Mouse (Mus musculus): ENCODE measurements around the gene Zfp654. TPM values are rescaled to one million over a fixed set of nuclear protein-coding genes. Genes with fewer than 3 reads are reported as not detected.

Gene Zfp654
- polyA plus RNA-seq, 1 experiment from 2014 or later = 2.6 TPM

- ATAC-seq (ENCODE audit: low read depth) = no peak
- WGBS (ENCODE audit: insufficient replicate concordance) = 28% methylated on average over 5 of the region's 5 CpGs
- H3K9me3 ChIP-seq (replicated peaks; ENCODE audit: control insufficient read depth, low read length) = no peaks in the 10 kb centered on the region
- H3K9ac ChIP-seq (ENCODE audit: low read depth, low read length) = no peak overlapping the region
- H3K4me3 ChIP-seq (ENCODE audit: low read depth, low read length) = no peak overlapping the region
- H3K4me1 ChIP-seq (ENCODE audit: control insufficient read depth, low read depth, low read length) = no peaks in the 10 kb centered on the region; the same call in 1 of the 2 replicates
- no peaks in the 10 kb centered on the region for H3K27me3 ChIP-seq (ENCODE audit: control insufficient read depth, insufficient read depth, low read depth, low read length)
- H3K4me2 ChIP-seq (ENCODE audit: low read depth, low read length) = no peak overlapping the region
- no peak overlapping the region for H3K27ac ChIP-seq (ENCODE audit: low read length)
- H3K36me3 ChIP-seq (ENCODE audit: control insufficient read depth, insufficient read depth) = no peaks in the 10 kb centered on the region
Observed at GRCm38 (mm10) chr16:64879735-64880134, 28.3 kb upstream of the Zfp654 start.

DNA sequence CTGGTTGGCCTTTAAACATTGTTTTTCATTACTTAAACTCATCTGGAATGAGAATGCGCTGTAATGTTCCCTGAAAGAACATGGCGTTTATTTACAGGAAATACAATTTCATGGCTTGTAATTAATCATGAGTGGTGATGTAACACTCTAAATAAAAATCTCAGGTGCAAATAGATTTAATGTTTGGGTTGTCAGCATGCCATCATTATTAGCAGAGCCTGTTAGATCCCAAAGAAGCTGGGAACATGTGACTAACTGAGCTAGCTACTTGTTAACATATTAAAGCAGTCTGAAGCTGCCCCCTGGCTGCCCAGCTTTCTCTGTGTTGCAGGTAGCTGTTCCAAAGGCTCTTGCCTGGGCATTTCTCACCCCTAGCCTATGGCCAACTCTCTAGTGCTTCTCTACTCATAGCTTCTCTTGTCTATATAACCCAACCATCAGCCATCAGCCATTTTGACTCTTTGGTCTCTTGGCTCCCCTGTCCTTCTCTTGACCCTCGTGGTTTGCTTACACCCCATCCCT is 27.2 kb upstream of the Zfp654 start:
- peaks cover 3% of the 10 kb centered on the region for H3K4me1 ChIP-seq (ENCODE audit: control insufficient read depth, low read depth, low read length)
- no peak overlapping the region for H3K9ac ChIP-seq (ENCODE audit: low read depth, low read length)
- no peaks in the 10 kb centered on the region for H3K36me3 ChIP-seq (ENCODE audit: control insufficient read depth, insufficient read depth)
- H3K27me3 ChIP-seq (ENCODE audit: control insufficient read depth, insufficient read depth, low read depth, low read length) = no peaks in the 10 kb centered on the region
- no peak overlapping the region for H3K4me3 ChIP-seq (ENCODE audit: low read depth, low read length)
- no peak overlapping the region for H3K4me2 ChIP-seq (ENCODE audit: low read depth, low read length)
- no peaks in the 10 kb centered on the region for H3K9me3 ChIP-seq (replicated peaks; ENCODE audit: control insufficient read depth, low read length)
- 73% methylated on average over 3 of the region's 3 CpGs for WGBS (ENCODE audit: insufficient replicate concordance)
- ATAC-seq (ENCODE audit: low read depth) = no peak
- no peak overlapping the region for H3K27ac ChIP-seq (ENCODE audit: low read length)

DNA sequence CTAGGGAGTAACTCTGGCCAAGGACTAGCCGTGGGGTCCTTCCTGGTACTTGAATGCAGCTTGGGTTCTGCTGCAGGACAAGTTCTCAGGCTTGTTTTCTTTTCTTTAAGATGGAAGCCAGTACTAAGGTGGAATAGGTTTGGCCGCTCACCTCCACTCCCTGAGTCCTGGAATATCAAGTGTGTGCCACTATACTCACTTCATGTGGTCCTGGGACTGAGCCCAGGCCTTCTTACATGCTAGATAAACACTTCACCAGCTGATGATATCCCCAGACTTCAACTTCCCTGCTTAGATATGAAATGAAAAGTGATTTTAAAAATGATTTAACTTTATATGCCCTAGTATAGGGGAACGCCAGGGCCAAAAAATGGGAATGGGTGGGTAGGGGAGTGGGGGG is 25.9 kb upstream of the Zfp654 start:
- H3K4me1 ChIP-seq (ENCODE audit: control insufficient read depth, low read depth, low read length) = peaks cover 4% of the 10 kb centered on the region
- WGBS (ENCODE audit: insufficient replicate concordance) = 66% methylated on average over 3 of the region's 3 CpGs
- ATAC-seq (ENCODE audit: low read depth) = no peak
- no peaks in the 10 kb centered on the region for H3K9me3 ChIP-seq (replicated peaks; ENCODE audit: control insufficient read depth, low read length)
- no peak overlapping the region for H3K9ac ChIP-seq (ENCODE audit: low read depth, low read length)
- no peak overlapping the region for H3K4me3 ChIP-seq (ENCODE audit: low read depth, low read length)
- no peak overlapping the region for H3K4me2 ChIP-seq (ENCODE audit: low read depth, low read length)
- no peaks in the 10 kb centered on the region for H3K36me3 ChIP-seq (ENCODE audit: control insufficient read depth, insufficient read depth)
- H3K27ac ChIP-seq (ENCODE audit: low read length) = no peak overlapping the region
- H3K27me3 ChIP-seq (ENCODE audit: control insufficient read depth, insufficient read depth, low read depth, low read length) = no peaks in the 10 kb centered on the region

DNA sequence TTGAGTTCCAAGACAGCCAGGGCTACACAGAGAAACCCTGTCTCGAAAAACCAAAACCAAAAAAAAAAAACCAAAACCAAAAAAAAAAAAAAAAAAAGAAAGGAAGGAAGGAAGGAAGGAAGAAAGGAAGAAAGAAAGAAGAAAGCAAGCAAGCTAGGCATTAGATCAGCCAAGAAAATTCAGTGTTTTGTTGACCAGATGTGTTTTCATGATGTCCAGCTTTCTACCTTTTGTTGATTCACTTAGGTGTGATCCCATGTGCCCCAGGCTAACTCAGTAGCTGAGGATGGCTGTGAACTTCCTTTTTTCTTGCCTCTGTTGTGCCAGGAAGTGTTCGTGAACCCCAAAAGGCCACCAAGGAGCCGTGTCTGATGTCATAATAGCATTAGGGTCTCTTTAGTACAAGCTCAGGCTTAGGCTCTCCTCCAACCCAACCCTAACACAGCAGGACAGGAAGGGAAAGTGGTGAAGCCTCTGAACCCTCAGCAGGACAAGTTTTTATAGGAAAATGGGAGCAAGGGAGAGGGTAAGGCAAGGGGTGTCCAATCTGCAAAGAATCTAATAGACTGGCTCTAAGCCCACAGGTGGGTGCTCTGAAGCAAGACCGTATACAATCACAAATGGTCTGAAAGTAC is 25.3 kb upstream of the Zfp654 start:
- H3K27me3 ChIP-seq (ENCODE audit: control insufficient read depth, insufficient read depth, low read depth, low read length) = no peaks in the 10 kb centered on the region
- H3K9me3 ChIP-seq (replicated peaks; ENCODE audit: control insufficient read depth, low read length) = no peaks in the 10 kb centered on the region
- no peaks in the 10 kb centered on the region for H3K36me3 ChIP-seq (ENCODE audit: control insufficient read depth, insufficient read depth)
- H3K27ac ChIP-seq (ENCODE audit: low read length) = no peak overlapping the region
- H3K4me2 ChIP-seq (ENCODE audit: low read depth, low read length) = no peak overlapping the region
- no peak overlapping the region for H3K9ac ChIP-seq (ENCODE audit: low read depth, low read length)
- 48% methylated on average over 4 of the region's 4 CpGs for WGBS (ENCODE audit: insufficient replicate concordance)
- peaks cover 6% of the 10 kb centered on the region for H3K4me1 ChIP-seq (ENCODE audit: control insufficient read depth, low read depth, low read length)
- H3K4me3 ChIP-seq (ENCODE audit: low read depth, low read length) = no peak overlapping the region
- no peak for ATAC-seq (ENCODE audit: low read depth)

- no peak overlapping the region for H3K27ac ChIP-seq (ENCODE audit: low read length)
- no peak overlapping the region for H3K9ac ChIP-seq (ENCODE audit: low read depth, low read length)
- 67% methylated on average over 1 of the region's 1 CpGs for WGBS (ENCODE audit: insufficient replicate concordance)
- ATAC-seq (ENCODE audit: low read depth) = no peak
- H3K4me2 ChIP-seq (ENCODE audit: low read depth, low read length) = no peak overlapping the region
- no peaks in the 10 kb centered on the region for H3K36me3 ChIP-seq (ENCODE audit: control insufficient read depth, insufficient read depth)
- no peaks in the 10 kb centered on the region for H3K27me3 ChIP-seq (ENCODE audit: control insufficient read depth, insufficient read depth, low read depth, low read length)
- H3K4me3 ChIP-seq (ENCODE audit: low read depth, low read length) = no peak overlapping the region
- H3K4me1 ChIP-seq (ENCODE audit: control insufficient read depth, low read depth, low read length) = peaks cover 6% of the 10 kb centered on the region
- no peaks in the 10 kb centered on the region for H3K9me3 ChIP-seq (replicated peaks; ENCODE audit: control insufficient read depth, low read length)
Observed at GRCm38 (mm10) chr16:64875822-64876221, 24.4 kb upstream of the Zfp654 start.

DNA sequence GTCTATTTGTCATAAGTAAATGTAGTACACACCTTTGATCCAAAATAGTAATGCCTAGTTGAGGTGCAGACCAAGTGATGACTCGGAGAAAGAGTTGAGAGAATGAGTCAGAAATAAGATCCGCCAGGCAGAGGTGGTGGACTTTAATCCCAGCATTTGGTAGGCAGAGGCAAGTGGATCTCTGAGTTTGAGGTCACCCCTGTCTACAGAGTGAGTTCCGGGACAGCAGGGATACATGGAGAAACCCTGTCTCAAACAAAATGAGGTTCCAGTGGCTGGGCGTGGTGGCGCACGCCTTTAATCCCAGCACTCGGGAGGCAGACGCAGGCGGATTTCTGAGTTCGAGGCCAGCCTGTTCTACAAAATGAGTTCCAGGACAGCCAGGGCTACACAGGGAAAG is 23.9 kb upstream of the Zfp654 start:
- no peak overlapping the region for H3K27ac ChIP-seq (ENCODE audit: low read length)
- no peak for ATAC-seq (ENCODE audit: low read depth)
- no peak overlapping the region for H3K4me3 ChIP-seq (ENCODE audit: low read depth, low read length)
- H3K36me3 ChIP-seq (ENCODE audit: control insufficient read depth, insufficient read depth) = no peaks in the 10 kb centered on the region
- no peak overlapping the region for H3K9ac ChIP-seq (ENCODE audit: low read depth, low read length)
- H3K4me1 ChIP-seq (ENCODE audit: control insufficient read depth, low read depth, low read length) = peaks cover 6% of the 10 kb centered on the region
- H3K9me3 ChIP-seq (replicated peaks; ENCODE audit: control insufficient read depth, low read length) = no peaks in the 10 kb centered on the region
- 82% methylated on average over 10 of the region's 10 CpGs for WGBS (ENCODE audit: insufficient replicate concordance)
- no peaks in the 10 kb centered on the region for H3K27me3 ChIP-seq (ENCODE audit: control insufficient read depth, insufficient read depth, low read depth, low read length)
- no peak overlapping the region for H3K4me2 ChIP-seq (ENCODE audit: low read depth, low read length)

DNA sequence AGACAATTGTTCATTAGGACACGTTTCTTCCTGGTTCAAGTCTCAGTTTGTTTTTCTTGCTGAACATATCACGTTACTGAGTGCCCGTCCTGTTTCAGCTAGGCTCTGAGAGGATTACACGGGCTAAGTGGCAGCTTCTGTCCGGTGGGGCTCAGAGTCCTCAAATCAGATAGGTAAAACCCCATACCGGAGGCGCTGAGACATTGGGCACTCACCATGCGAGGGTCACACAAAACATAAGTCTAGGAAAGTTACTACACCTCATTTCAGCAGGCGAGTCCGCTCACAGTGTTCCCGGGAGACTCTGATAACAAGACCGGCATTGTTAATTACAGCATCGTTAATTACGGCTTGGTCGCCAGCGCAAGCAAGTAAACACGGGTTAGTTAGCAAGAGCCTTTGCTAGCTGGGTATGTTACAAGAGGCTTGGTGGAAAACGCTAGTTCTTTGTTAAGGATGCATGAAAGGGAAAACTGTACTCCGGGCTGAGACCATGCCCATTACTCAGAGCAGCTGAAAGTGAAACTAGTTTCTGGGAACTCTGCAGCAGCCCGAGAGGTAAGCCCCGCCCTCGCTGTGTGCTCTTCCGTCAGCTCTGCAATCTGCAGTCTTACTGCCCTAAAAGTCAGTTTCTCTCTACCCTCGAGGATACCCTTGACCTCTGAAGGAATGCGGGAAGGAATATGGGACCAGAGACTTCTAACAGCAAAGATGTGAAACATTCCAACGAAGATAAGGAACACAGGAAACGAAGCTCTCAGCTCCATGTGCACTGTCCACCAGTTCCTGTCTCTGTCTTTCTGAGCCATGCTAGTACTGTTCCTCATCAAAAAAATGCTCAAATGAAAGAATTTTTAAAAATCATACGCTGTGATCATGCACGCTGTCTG is 22.2 kb upstream of the Zfp654 start:
- Histone ChIP-seq H3K9me3 (replicated peaks; ENCODE audit: control insufficient read depth, low read length) (no peaks in the 10 kb centered on the region), H3K27ac (ENCODE audit: low read length) (peak overlapping the region; percentile 94), H3K36me3 (ENCODE audit: control insufficient read depth, insufficient read depth) (no peaks in the 10 kb centered on the region), H3K4me3 (ENCODE audit: low read depth, low read length) (peak overlapping the region; percentile 90), H3K9ac (ENCODE audit: low read depth, low read length) (peak overlapping the region; percentile 85), H3K27me3 (ENCODE audit: control insufficient read depth, insufficient read depth, low read depth, low read length) (no peaks in the 10 kb centered on the region), H3K4me1 (ENCODE audit: control insufficient read depth, low read depth, low read length) (peaks cover 6% of the 10 kb centered on the region), H3K4me2 (ENCODE audit: low read depth, low read length) (peak overlapping the region; percentile 67)
- peak; percentile 96 for ATAC-seq (ENCODE audit: low read depth)
- WGBS (ENCODE audit: insufficient replicate concordance) = under 1% methylated on average over 29 of the region's 29 CpGs

DNA sequence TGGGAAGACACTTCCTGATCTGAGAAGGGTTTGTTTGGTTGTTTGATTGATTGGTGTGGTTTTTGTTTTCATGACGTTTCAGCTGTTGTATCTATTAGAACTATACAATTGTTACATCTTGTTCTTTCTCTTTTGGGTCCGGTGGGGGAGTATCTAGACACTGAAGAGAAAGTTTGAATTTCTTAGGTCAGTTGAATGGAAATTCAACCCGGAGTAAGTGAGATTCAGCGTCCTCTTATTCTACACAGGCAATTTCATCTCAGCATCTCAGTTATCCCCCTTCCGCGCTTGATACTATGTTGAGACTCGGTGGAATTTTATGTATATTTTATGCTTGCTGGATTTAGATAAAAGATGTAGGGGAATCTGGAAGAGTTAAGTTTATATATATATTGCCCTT is 21.4 kb upstream of the Zfp654 start:
- peak overlapping the region; percentile 67 for H3K4me2 ChIP-seq (ENCODE audit: low read depth, low read length)
- 8% methylated on average over 7 of the region's 7 CpGs for WGBS (ENCODE audit: insufficient replicate concordance)
- H3K27me3 ChIP-seq (ENCODE audit: control insufficient read depth, insufficient read depth, low read depth, low read length) = no peaks in the 10 kb centered on the region
- H3K4me1 ChIP-seq (ENCODE audit: control insufficient read depth, low read depth, low read length) = peaks cover 6% of the 10 kb centered on the region
- peak overlapping the region; percentile 5; the same call in 1 of the 2 replicates for H3K9ac ChIP-seq (ENCODE audit: low read depth, low read length)
- peak overlapping the region; percentile 53 for H3K4me3 ChIP-seq (ENCODE audit: low read depth, low read length)
- no peak for ATAC-seq (ENCODE audit: low read depth)
- H3K27ac ChIP-seq (ENCODE audit: low read length) = no peak overlapping the region
- H3K9me3 ChIP-seq (replicated peaks; ENCODE audit: control insufficient read depth, low read length) = no peaks in the 10 kb centered on the region
- H3K36me3 ChIP-seq (ENCODE audit: control insufficient read depth, insufficient read depth) = no peaks in the 10 kb centered on the region

- Histone ChIP-seq H3K9ac (ENCODE audit: low read depth, low read length) (no peak overlapping the region), H3K9me3 (replicated peaks; ENCODE audit: control insufficient read depth, low read length) (no peaks in the 10 kb centered on the region), H3K4me3 (ENCODE audit: low read depth, low read length) (no peak overlapping the region), H3K27me3 (ENCODE audit: control insufficient read depth, insufficient read depth, low read depth, low read length) (no peaks in the 10 kb centered on the region), H3K36me3 (ENCODE audit: control insufficient read depth, insufficient read depth) (no peaks in the 10 kb centered on the region), H3K27ac (ENCODE audit: low read length) (no peak overlapping the region), H3K4me1 (ENCODE audit: control insufficient read depth, low read depth, low read length) (peaks cover 6% of the 10 kb centered on the region), H3K4me2 (ENCODE audit: low read depth, low read length) (no peak overlapping the region)
- 34% methylated on average over 3 of the region's 3 CpGs for WGBS (ENCODE audit: insufficient replicate concordance)
- ATAC-seq (ENCODE audit: low read depth) = no peak
Observed at GRCm38 (mm10) chr16:64872296-64872695, 20.8 kb upstream of the Zfp654 start.

All from liver, embryonic 16.5 days (tissue).